Mouse (Mus musculus): ENCODE measurements around the gene Fyn.

DNA sequence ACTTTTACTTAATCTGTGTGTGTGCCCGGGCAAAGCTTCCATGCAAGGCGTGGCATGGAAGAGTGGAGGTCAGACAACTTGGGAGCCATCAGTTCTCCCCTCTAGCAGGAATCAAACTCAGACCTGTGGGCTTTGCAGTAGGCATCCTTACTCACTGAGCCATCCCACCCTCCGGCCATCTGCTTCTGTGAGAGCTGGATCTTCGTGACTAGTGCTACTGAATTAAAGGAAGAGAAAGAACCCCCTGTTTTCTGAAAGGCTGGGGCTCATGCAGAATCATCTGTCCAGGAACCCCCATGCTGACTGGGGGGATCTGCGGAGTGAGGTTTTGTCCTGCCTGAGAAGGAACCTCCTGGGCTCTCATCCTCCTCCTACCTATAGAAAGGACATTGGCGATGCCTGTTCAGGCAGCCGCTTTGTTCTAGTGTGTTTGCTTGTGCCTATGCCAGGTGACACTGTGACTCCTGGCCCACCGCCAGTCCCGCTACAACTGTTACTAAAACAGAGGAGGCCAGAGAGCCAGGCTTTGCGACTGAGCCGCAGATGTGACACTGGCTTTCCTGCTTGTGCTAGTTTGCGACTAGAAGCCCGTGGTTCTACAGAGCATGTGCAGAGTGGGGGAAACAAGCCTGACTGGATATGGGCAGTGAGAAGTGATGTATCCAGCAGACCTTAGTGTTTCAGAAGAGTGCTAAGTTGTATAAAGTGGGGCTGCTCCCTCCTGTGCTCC lies 133.5 kb downstream of the Fyn start:
- TF ChIP-seq POLR2A (IDR thresholded peaks at IDR 0.05; ENCODE audit: control insufficient read depth, extremely low read depth, insufficient read depth, low read length, poor library complexity) (no peak), CTCF (IDR thresholded peaks at IDR 0.05; ENCODE audit: borderline replicate concordance, control insufficient read depth, extremely low read depth, insufficient read depth, low read length, poor library complexity) (no peak)
